ENCODE assay signal across 8 mouse cellular contexts in genomic region chr4:109484621-109485020, GRCm38 (mm10). TPM values are rescaled to one million over a fixed set of nuclear protein-coding genes. Genes with fewer than 3 reads are reported as not detected.
DNase-seq lines count a peak whose midpoint lies in the region; ATAC-seq and TF ChIP-seq lines count a peak whose summit lies in the region.

Rnf11 (minus strand) TSS chr4:109484728.

- intact Hi-C loops in left cerebral cortex, postnatal 10 days (cut with DNase I): no loop called here

- H3K4me1 ChIP-seq in embryonic facial prominence, embryonic 13.5 days: no peaks in the 10 kb centered on the region
- no peaks in the 10 kb centered on the region for H3K4me1 ChIP-seq in heart, embryonic 11.5 days (ENCODE audit: control insufficient read depth, insufficient read depth, low read length)
- no peaks in the 10 kb centered on the region for H3K4me1 ChIP-seq in midbrain, embryonic 10.5 days

- 82% methylated on average over 3 of the region's 3 CpGs for WGBS in embryonic facial prominence, embryonic 13.5 days
- WGBS in heart, embryonic 11.5 days (ENCODE audit: insufficient replicate concordance): 69% methylated on average over 3 of the region's 3 CpGs
- 73% methylated on average over 3 of the region's 3 CpGs for WGBS in midbrain, embryonic 10.5 days

- H3K9ac ChIP-seq in embryonic facial prominence, embryonic 13.5 days: no peak within 1 kb of the TSS
- H3K9ac ChIP-seq in heart, embryonic 11.5 days (ENCODE audit: low read depth, low read length): no peak within 1 kb of the TSS

- no peak within 1 kb of the TSS for H3K27ac ChIP-seq in layer of hippocampus, adult 2 months
- H3K27ac ChIP-seq in embryonic facial prominence, embryonic 13.5 days: no peak within 1 kb of the TSS
- H3K27ac ChIP-seq in heart, embryonic 11.5 days (ENCODE audit: low read depth, low read length): no peak within 1 kb of the TSS
- no peak within 1 kb of the TSS for H3K27ac ChIP-seq in midbrain, embryonic 10.5 days (replicated peaks)

- no peak for ATAC-seq in embryonic facial prominence, embryonic 13.5 days (ENCODE audit: insufficient number of reproducible peaks, insufficient read depth, low FRiP score, low TSS enrichment, low read depth)
- ATAC-seq in heart, embryonic 11.5 days (replicated peaks; ENCODE audit: insufficient number of reproducible peaks, low FRiP score, low TSS enrichment): no peak

- no peaks in the 10 kb centered on the region for H3K9me3 ChIP-seq in embryonic facial prominence, embryonic 13.5 days
- no peaks in the 10 kb centered on the region for H3K9me3 ChIP-seq in heart, embryonic 11.5 days (replicated peaks; ENCODE audit: control insufficient read depth, low read length)
- no peaks in the 10 kb centered on the region for H3K9me3 ChIP-seq in midbrain, embryonic 10.5 days (replicated peaks)

- H3K4me2 ChIP-seq in embryonic facial prominence, embryonic 13.5 days: no peak within 1 kb of the TSS
- H3K4me2 ChIP-seq in heart, embryonic 11.5 days: no peak within 1 kb of the TSS

- no peak within 1 kb of the TSS for H3K4me3 ChIP-seq in layer of hippocampus, adult 2 months
- no peak within 1 kb of the TSS for H3K4me3 ChIP-seq in embryonic facial prominence, embryonic 13.5 days
- H3K4me3 ChIP-seq in heart, embryonic 11.5 days (ENCODE audit: low read depth, low read length): no peak within 1 kb of the TSS
- no peak within 1 kb of the TSS for H3K4me3 ChIP-seq in midbrain, embryonic 10.5 days

- TF ChIP-seq CTCF in layer of hippocampus, adult 2 months (conservative IDR thresholded peaks at IDR 0.05): no peak

- H3K36me3 ChIP-seq in embryonic facial prominence, embryonic 13.5 days: no peaks in the 10 kb centered on the region
- H3K36me3 ChIP-seq in heart, embryonic 11.5 days (ENCODE audit: control insufficient read depth, insufficient read depth, low read length): no peaks in the 10 kb centered on the region
- no peaks in the 10 kb centered on the region for H3K36me3 ChIP-seq in midbrain, embryonic 10.5 days

- H3K27me3 ChIP-seq in embryonic facial prominence, embryonic 13.5 days: no peaks in the 10 kb centered on the region
- H3K27me3 ChIP-seq in heart, embryonic 11.5 days (ENCODE audit: control insufficient read depth, insufficient read depth, low read length): no peaks in the 10 kb centered on the region; the same call in 1 of the 2 replicates
- no peaks in the 10 kb centered on the region for H3K27me3 ChIP-seq in midbrain, embryonic 10.5 days (ENCODE audit: low read depth, poor library complexity, severe bottlenecking)

- DNase-seq in layer of hippocampus, adult 2 months (ENCODE audit: low spot score in 2 of 2): no peak
- no peak for DNase-seq in layer of hippocampus, adult 9-11 months
- DNase-seq in left cerebral cortex, postnatal 10 days (ENCODE audit: extremely low spot score in 1 of 2, low spot score in 2 of 2): no peak
- no peak for DNase-seq in midbrain, embryonic 10.5 days (ENCODE audit: low spot score)
- DNase-seq in c-Kit-positive CD71-positive TER-119-positive erythroid progenitor cells, embryonic 14.5 days (ENCODE audit: low spot score): no peak
- DNase-seq in embryo, embryonic 11 days: no peak

RNA-seq across cellular contexts. Expression of gene Rnf11, which starts in this region (rescaled TPM):
- 100 to 1,000 TPM; 167 to 177 TPM for total RNA-seq in layer of hippocampus, adult 2 months (2021)
- 39.9 and 41.1 TPM in 2 replicates for polyA plus RNA-seq in embryonic facial prominence, embryonic 13.5 days (2015; fragmentation: Nextera tagmentation; extraction: Ambion mirVana)
- 47.1 and 47.8 TPM in 2 replicates for polyA plus RNA-seq in heart, embryonic 11.5 days (2014; fragmentation: Nextera tagmentation; extraction: Ambion mirVana)
- total RNA-seq in left cerebral cortex, postnatal 10 days (2021): 100 to 1,000 TPM; 188 to 189 TPM
- 24.5 and 30.9 TPM in 2 replicates for polyA plus RNA-seq in midbrain, embryonic 10.5 days (2016; fragmentation: Nextera tagmentation; extraction: Ambion mirVana)
